Mouse (Mus musculus): ENCODE measurements around the gene Stard7. TPM values are rescaled to one million over a fixed set of nuclear protein-coding genes. Genes with fewer than 3 reads are reported as not detected.
A peak's percentile ranks its signal among the peaks of the same experiment; 100 is the strongest.

Stard7 gene
- polyA plus RNA-seq, 1 experiment from 2014 or later, result 14.5 TPM

DNA sequence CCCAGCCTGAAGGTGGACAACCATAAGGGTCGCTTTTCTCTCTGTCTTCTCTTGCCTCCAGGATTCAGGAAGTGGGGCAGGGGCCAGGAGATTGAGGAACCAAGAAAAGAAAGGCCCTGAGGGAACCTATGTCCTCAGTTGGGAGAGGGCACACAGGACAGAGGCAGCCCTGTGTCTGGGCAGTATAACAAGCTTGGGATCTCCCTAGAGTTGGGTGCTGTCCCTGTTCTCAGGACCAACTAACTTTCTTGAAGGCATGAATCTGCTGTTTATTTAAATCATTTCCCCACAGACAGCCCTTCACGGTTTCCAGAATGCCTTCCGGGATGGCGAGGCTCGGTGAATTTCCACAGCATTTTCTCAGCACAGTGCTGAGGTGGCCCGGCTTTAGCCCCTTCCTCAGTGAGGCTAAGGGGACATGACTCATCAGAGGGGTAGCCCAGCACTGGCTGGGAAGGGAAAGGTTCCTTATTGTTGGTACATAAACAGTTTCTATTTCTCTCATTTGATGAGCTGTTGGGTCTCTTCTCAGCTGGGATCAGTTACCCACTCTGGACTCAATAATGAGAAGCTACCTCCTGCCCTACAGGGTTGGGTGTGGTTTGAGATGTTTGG is 52.8 kb downstream of the Stard7 start:
- H3K36me3 ChIP-seq (ENCODE audit: inconsistent target), result no peaks in the 10 kb centered on the region
- no peaks in the 10 kb centered on the region for H3K79me2 ChIP-seq (ENCODE audit: inconsistent target)
- WGBS (ENCODE audit: missing documents), result 40% methylated on average over 6 of the region's 6 CpGs
- H3K4me3 ChIP-seq (ENCODE audit: inconsistent target), result no peak overlapping the region
- no peak overlapping the region for H3K27ac ChIP-seq

DNA sequence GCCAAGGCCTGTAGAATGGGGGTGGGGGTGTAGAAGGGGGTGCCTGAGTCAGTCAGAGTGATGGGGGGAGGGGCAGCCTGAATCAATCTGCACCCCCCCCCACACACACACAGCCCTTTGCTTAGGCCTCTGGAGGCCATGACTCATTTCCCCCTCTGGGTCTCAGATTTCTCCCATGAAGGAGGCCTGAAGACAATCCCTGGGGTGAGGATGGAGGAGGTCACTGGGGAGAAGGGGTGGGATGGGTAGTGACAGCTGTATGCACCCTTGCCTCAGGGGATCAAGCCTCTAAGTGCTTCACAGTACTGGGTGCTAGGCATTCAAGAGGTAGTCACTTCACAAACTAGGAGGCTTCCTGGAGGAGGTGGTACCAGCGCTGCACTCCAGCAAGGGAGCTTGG is 53.6 kb downstream of the Stard7 start:
- H3K4me3 ChIP-seq (ENCODE audit: inconsistent target), result no peak overlapping the region
- H3K79me2 ChIP-seq (ENCODE audit: inconsistent target), result no peaks in the 10 kb centered on the region
- 100% methylated on average over 1 of the region's 1 CpGs for WGBS (ENCODE audit: missing documents)
- no peaks in the 10 kb centered on the region for H3K36me3 ChIP-seq (ENCODE audit: inconsistent target)
- H3K27ac ChIP-seq, result no peak overlapping the region

DNA sequence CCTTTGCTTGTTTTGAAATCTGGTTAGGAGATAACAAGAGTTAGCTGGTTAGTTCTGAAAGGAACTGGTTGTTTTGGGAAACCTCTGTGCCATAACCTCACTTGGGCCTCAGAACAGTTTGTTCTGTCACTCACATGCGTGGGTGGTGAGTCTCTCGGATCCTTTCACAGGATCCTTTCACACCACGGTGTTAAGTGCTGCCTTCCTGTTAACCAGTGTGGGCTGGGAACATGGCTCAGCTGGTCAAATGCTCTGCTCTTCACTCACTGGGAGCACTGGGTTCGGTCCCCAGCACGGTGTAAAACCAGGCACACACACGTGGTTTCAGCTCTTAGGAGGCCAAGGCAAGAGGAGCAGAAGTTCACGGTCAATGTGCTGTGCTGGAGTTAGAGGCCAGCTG is 54.4 kb downstream of the Stard7 start:
- Histone ChIP-seq H3K27ac (no peak overlapping the region), H3K36me3 (ENCODE audit: inconsistent target) (no peaks in the 10 kb centered on the region), H3K4me3 (ENCODE audit: inconsistent target) (no peak overlapping the region), H3K79me2 (ENCODE audit: inconsistent target) (no peaks in the 10 kb centered on the region)
- 63% methylated on average over 7 of the region's 7 CpGs for WGBS (ENCODE audit: missing documents)

DNA sequence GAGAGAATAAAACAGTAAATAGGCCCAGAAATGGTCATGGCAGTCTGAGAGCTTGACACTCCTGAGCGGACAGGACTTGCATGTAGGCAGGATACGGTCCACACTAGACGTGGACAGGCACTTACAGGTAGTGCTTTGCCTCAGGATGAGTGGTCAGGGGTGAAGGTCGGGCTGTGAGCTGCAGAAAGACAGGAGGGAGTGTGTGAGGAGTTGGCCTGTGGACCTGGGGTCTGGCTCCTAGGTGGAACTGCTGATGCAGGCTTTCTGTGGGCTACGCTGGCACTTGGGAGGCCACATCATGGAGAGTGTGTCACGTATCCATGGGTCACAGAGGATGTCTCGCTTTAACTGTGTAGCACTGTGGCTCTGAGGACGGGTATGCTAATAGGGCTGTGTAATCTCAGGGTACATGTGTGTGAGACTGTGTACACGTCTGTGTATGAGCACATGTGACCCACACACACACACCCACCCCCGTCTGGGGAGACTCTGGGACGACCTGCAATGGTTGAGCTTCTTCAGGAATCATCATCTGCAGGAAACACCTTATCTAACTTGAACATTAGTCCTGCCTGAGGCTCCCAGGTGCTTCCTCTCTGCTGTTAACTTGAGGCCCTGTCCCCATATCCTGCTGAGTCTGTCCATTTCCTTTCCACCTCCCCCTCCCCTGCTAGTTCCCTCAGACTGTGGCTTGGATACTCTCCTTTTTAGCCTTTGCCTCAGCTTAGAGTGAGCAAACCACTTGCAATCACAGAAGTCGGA is 58.3 kb downstream of the Stard7 start:
- Histone ChIP-seq H3K79me2 (ENCODE audit: inconsistent target) (no peaks in the 10 kb centered on the region), H3K27ac (no peak overlapping the region), H3K4me3 (ENCODE audit: inconsistent target) (no peak overlapping the region), H3K36me3 (ENCODE audit: inconsistent target) (no peaks in the 10 kb centered on the region)
- WGBS (ENCODE audit: missing documents), result 51% methylated on average over 12 of the region's 12 CpGs

DNA sequence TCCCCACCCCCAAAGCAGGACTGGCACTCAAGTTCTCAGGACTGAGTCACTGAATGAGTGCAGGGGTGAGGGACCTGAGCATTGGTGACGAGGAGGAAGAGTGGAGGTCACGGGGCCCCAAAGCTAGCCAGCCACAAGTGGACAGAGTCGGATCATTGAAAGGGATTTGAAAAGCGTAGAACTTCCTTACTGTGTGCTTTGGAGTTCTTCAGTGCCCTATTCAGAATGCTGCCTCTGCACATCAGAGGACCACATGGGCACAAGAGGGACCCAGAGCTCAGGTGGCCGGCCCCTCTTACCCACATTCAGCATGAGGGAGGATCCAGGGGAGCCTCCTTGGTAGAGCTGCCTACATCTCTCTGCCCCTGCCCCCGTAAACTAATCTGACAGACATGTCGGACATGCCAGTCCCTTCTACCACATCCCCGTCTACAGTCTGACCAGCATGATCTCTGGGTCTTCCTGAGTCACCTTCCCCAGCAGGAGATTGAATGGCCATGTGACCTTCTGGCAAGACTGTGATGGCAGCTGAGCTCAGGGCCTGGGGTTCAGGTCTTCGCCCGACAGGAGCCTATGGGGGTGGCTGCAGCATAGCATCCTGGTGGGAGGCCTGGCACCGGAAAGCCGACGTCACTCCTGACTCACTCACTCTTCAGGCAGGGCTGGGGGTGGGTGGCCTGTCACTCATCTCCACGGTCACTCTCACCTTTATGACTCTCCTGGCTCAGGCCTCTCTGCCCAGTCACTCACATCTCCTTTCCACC is 63.0 kb downstream of the Stard7 start:
- 80% methylated on average over 13 of the region's 14 CpGs for WGBS (ENCODE audit: missing documents)
- H3K4me3 ChIP-seq (ENCODE audit: inconsistent target), result no peak overlapping the region

DNA sequence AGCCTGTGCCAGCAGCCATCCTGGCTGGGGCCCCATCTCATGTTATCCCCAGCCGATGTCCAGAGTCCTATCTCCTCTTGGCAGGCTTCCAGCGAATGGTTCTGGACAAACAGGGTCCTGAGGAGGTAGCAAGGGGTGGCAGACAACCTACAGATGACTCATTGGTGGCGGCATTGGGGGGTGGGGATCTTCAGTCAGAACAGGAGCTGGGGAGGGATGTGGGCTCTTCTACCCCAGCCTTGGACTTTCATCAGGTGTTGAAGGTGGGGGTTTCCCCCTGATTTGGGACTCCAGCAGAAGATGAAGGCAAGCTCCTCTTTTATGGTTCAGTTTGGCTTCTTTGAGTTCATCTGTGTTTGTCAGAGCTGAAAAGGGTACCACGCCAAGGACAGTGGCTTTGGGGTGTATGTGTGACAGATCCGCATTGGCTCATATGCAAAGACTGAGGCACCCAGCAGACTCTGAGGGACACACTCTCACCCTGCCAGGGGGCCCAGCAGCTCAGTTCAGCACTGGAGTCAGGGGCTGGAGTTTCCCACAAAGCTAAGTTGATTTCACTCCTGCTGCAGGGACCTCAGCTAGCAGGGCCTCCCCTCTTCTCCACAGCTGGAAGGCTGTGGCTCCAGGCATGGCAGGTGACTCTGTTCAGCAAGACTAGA is 64.1 kb downstream of the Stard7 start:
- 73% methylated on average over 5 of the region's 5 CpGs for WGBS (ENCODE audit: missing documents)
- Histone ChIP-seq H3K36me3 (ENCODE audit: inconsistent target) (no peaks in the 10 kb centered on the region), H3K4me3 (ENCODE audit: inconsistent target) (no peak overlapping the region), H3K27ac (no peak overlapping the region), H3K79me2 (ENCODE audit: inconsistent target) (peaks cover 8% of the 10 kb centered on the region; the same call in 1 of the 2 replicates)

More for the DNA sequence above, 63.0 kb downstream of the Stard7 start:
- Histone ChIP-seq H3K36me3 (ENCODE audit: inconsistent target) (no peaks in the 10 kb centered on the region), H3K79me2 (ENCODE audit: inconsistent target) (peaks cover 8% of the 10 kb centered on the region; the same call in 1 of the 2 replicates), H3K27ac (no peak overlapping the region)

DNA sequence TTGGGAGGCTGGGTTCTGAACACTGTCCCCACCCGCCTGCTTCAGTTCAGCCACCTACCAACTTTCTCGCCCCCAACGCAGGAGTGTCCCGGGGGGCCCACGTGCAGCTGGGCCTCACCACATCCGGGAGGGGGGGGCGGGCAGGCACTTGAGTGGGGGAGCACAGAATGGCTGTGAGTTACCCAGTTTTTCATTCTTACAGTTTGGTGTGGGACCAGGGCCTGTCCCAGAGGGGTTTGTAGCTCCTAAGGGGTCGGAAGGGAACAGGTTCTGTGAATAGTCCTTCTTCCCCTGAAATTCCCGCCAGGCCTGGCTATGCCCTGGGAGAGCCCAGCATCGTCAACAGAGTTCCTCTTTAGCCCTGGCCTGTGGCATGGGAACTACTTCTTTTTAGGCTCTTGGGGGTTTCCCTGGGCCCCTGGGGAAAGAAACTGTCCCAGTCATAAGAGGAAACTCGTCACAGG is 65.1 kb downstream of the Stard7 start:
- Histone ChIP-seq H3K36me3 (ENCODE audit: inconsistent target) (no peaks in the 10 kb centered on the region), H3K4me3 (ENCODE audit: inconsistent target) (no peak overlapping the region), H3K79me2 (ENCODE audit: inconsistent target) (peaks cover 8% of the 10 kb centered on the region; the same call in 1 of the 2 replicates), H3K27ac (peak overlapping the region; percentile 43)
- WGBS (ENCODE audit: missing documents), result 11% methylated on average over 10 of the region's 11 CpGs

DNA sequence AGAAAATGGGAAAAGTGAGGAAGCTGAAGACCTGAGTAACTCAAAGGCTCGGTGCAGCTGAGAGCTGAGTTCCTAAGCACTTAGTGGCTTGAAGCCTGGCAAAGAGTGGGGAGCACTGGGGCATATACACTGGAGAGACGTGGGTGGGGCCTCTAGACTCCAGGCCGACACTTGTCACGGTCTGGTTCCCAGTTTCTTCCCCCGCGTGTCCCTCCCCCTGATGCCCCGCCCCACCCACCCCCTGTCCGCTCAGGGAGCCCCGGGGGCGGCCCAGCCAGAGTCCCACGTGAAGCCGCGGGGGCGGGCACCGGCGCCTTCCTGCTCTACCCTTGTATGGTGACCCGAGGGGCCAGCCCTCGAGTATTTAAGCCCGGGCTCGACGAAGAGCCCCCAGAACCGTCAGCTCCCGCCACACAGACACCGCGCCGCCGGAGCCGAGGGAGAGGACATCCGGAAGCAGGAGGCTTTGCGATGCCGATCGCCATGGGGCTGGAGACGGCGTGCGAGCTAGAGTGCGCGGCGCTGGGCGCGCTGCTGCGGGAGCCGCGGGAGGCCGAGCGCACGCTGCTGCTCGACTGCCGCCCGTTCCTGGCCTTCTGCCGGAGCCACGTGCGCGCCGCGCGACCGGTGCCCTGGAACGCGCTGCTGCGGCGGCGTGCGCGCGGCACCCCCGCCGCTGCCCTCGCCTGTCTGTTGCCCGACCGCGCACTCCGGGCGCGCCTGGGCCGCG is 65.9 kb downstream of the Stard7 start, which contains the start of gene Dusp2:
Dusp2 (plus strand) TSS at position 393 of the 730 bp plus-strand sequence.
- Histone ChIP-seq H3K27ac (peak within 1 kb of the TSS; percentile 60), H3K79me2 (ENCODE audit: inconsistent target) (peaks cover 8% of the 10 kb centered on the region; the same call in 1 of the 2 replicates), H3K36me3 (ENCODE audit: inconsistent target) (no peaks in the 10 kb centered on the region), H3K4me3 (ENCODE audit: inconsistent target) (peak within 1 kb of the TSS; percentile 55)
- WGBS (ENCODE audit: missing documents), result under 1% methylated on average over 75 of the region's 76 CpGs

DNA sequence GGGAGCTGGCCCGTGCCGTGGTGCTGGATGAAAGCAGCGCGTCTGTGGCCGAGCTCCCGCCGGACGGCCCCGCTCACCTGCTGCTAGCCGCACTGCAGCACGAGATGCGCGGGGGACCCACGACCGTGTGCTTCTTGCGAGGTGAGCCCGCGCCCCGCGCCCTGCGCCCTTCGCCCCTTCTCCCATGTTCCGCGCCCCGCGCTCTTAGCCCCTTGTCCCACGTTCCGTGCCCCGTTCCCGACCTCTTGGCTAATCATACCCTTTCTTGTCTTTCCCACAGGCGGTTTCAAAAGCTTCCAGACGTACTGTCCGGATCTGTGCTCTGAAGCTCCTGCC is 66.4 kb downstream of the Stard7 start:
- peak overlapping the region; percentile 55 for H3K4me3 ChIP-seq (ENCODE audit: inconsistent target)
- under 1% methylated on average over 32 of the region's 33 CpGs for WGBS (ENCODE audit: missing documents)
- no peaks in the 10 kb centered on the region for H3K36me3 ChIP-seq (ENCODE audit: inconsistent target)
- H3K79me2 ChIP-seq (ENCODE audit: inconsistent target), result peaks cover 8% of the 10 kb centered on the region; the same call in 1 of the 2 replicates
- H3K27ac ChIP-seq, result peak overlapping the region; percentile 60

DNA sequence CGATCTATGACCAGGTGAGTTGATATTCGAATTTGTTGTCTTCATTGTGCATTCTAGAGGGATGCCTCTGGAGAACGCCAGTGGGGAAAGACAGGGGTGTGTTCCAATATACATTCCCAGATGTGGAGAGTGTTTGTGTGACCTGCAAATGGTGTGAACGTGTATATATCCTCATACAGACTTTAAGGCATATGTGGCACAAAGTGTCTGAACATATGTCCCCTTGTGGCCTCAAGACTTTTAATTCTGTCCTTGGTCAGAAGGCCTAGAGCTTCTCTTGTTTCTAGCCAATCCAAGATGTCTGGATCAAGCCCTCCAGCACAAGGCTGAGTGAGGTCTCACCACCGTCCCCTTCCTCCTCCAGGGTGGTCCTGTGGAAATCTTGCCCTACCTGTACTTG is 66.9 kb downstream of the Stard7 start:
- H3K79me2 ChIP-seq (ENCODE audit: inconsistent target), result peaks cover 8% of the 10 kb centered on the region; the same call in 1 of the 2 replicates
- WGBS (ENCODE audit: missing documents), result 6% methylated on average over 5 of the region's 5 CpGs
- H3K4me3 ChIP-seq (ENCODE audit: inconsistent target), result peak overlapping the region; percentile 55
- H3K27ac ChIP-seq, result peak overlapping the region; percentile 60
- H3K36me3 ChIP-seq (ENCODE audit: inconsistent target), result no peaks in the 10 kb centered on the region

DNA sequence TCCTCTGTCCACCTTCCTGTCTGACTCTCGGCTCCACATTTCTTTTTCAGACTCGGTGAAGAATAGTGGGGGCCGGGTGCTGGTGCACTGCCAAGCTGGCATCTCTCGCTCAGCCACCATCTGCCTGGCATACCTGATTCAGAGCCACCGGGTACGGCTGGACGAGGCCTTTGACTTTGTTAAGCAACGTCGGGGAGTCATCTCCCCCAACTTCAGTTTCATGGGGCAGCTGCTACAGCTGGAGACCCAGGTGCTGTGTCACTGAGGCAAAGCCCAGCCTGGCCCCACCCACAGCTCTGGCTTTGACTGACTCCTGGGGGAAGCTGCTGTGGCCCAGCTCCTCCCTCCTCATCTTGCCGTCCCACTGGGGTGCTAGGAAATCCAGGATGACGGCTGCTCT is 67.5 kb downstream of the Stard7 start:
- Histone ChIP-seq H3K79me2 (ENCODE audit: inconsistent target) (peaks cover 8% of the 10 kb centered on the region; the same call in 1 of the 2 replicates), H3K27ac (peak overlapping the region; percentile 60), H3K36me3 (ENCODE audit: inconsistent target) (no peaks in the 10 kb centered on the region), H3K4me3 (ENCODE audit: inconsistent target) (peak overlapping the region; percentile 55)
- WGBS (ENCODE audit: missing documents), result 12% methylated on average over 11 of the region's 11 CpGs

DNA sequence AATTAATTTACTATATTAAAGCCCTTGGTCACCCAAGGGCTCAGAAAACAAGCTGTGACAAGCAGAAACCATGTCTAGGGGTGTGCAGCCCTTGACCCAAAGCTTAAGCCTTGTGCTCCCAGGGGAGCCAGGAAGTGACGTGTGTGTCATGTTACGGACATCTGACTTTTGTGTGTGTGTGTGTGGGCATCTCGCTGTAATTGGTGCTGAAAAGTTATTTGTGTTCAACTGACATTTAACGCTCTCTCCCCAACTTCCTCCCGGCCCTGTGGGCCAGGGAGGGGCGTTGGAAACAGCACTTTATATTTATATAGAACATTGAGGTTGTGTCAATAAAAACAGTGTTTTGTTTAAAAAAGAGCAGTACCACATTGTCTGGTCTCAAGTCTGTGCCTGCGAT is 68.0 kb downstream of the Stard7 start:
- WGBS (ENCODE audit: missing documents), result 12% methylated on average over 7 of the region's 7 CpGs
- H3K79me2 ChIP-seq (ENCODE audit: inconsistent target), result peaks cover 8% of the 10 kb centered on the region; the same call in 1 of the 2 replicates
- H3K36me3 ChIP-seq (ENCODE audit: inconsistent target), result no peaks in the 10 kb centered on the region
- peak overlapping the region; percentile 60 for H3K27ac ChIP-seq
- no peak overlapping the region; the same call in 1 of the 2 replicates for H3K4me3 ChIP-seq (ENCODE audit: inconsistent target)

DNA sequence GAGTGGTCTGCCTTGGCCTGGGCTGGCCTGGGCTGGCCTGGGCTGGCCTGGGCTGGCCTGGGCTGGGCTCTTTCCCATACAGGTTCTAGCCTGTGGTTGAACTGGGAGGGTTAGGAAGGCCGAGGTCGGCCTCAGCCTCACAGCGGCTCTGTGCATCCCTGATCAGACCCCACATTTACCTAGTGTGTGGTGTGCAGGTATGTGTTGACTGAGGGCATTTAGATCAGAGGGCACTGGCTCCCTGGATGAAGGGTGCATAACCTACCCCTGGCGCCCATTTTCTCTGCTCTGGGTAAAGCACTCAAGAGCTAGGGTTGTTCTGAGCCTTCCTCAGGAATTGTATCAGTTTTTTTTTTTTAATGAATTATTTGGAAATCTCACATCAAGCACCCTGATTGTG is 68.4 kb downstream of the Stard7 start, which contains the start of gene Astl:
Astl (plus strand) TSS at position 224 of the 400 bp plus-strand sequence.
- Histone ChIP-seq H3K79me2 (ENCODE audit: inconsistent target) (peaks cover 8% of the 10 kb centered on the region; the same call in 1 of the 2 replicates), H3K27ac (peak within 1 kb of the TSS; percentile 60), H3K4me3 (ENCODE audit: inconsistent target) (peak within 1 kb of the TSS; percentile 55), H3K36me3 (ENCODE audit: inconsistent target) (no peaks in the 10 kb centered on the region)
- WGBS (ENCODE audit: missing documents), result 29% methylated on average over 4 of the region's 4 CpGs
